Mouse (Mus musculus): Measurements from ENCODE around the gene Pik3ap1. TPM values are rescaled to one million over a fixed set of nuclear protein-coding genes. Genes with fewer than 3 reads are reported as not detected.

Pik3ap1 gene
- polyA plus RNA-seq, 1 experiment from 2014 or later = 2.3 TPM

- WGBS = 77% methylated on average over 4 of the region's 4 CpGs
- Histone ChIP-seq H3K9me3 (ENCODE audit: control insufficient read depth, low read length) (no peaks in the 10 kb centered on the region), H3K4me3 (ENCODE audit: low read length) (no peak overlapping the region), H3K36me3 (ENCODE audit: control insufficient read depth, insufficient read depth, low read length) (no peaks in the 10 kb centered on the region), H3K27me3 (replicated peaks; ENCODE audit: control insufficient read depth, insufficient read depth, low read length) (no peaks in the 10 kb centered on the region), H3K4me1 (ENCODE audit: control insufficient read depth, insufficient read depth, low read depth, low read length) (no peaks in the 10 kb centered on the region), H3K4me2 (ENCODE audit: low read length) (no peak overlapping the region), H3K27ac (ENCODE audit: low read depth, low read length) (no peak overlapping the region), H3K9ac (ENCODE audit: low read depth, low read length) (no peak overlapping the region)
- no peak for ATAC-seq
Observed at GRCm38 (mm10) chr19:41282216-41282615, 102.7 kb downstream of the Pik3ap1 start.

DNA sequence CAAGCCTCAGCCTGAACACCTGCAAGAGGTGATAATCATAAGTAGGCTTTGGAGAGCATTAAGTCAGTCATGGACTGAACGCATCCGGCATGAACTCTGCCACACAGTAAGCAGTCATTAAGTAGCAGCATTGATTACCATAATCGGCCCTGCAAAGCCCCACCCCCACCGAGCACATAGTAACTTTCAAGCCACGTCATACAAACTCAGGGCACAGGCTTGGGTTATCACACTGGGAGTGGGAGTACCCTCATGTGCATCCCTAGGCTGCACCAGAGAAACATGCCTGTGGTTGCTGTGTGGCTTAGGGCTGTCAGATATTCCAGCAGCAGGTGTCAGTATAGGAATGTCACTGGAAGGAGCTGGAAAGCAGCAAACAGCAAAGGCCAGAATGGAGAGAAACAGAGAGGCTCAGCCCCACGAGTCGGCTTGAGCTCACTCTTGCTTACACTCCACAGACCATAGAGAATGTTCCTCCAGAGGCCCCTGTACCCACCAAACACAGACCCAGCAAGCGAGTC, 105.1 kb downstream of the Pik3ap1 start:
- H3K36me3 ChIP-seq (ENCODE audit: control insufficient read depth, insufficient read depth, low read length) = no peaks in the 10 kb centered on the region
- no peaks in the 10 kb centered on the region for H3K9me3 ChIP-seq (ENCODE audit: control insufficient read depth, low read length)
- no peaks in the 10 kb centered on the region for H3K4me1 ChIP-seq (ENCODE audit: control insufficient read depth, insufficient read depth, low read depth, low read length)
- H3K4me3 ChIP-seq (ENCODE audit: low read length) = no peak overlapping the region
- WGBS = 69% methylated on average over 8 of the region's 8 CpGs
- no peak overlapping the region for H3K9ac ChIP-seq (ENCODE audit: low read depth, low read length)
- H3K4me2 ChIP-seq (ENCODE audit: low read length) = no peak overlapping the region
- H3K27me3 ChIP-seq (replicated peaks; ENCODE audit: control insufficient read depth, insufficient read depth, low read length) = no peaks in the 10 kb centered on the region
- H3K27ac ChIP-seq (ENCODE audit: low read depth, low read length) = no peak overlapping the region
- no peak for ATAC-seq

DNA sequence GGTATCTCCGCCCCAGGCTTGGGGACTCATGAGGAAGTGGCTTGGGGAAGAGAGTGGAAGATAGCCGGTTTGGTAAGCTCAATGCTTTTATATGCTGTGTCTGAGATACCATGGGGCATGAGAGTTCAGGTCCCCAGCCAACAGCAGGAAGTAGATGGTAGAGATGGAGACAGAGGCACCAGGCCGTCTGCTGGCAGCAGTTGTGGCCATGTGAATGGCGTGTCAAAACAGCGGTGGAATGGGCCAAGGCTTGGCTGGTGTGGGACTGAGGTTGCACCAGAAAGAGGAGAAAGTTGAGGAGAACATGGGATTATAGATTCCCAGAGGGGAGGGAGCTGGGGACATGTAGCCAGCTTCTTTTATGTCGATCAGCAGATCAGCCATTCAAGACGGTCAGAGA, 106.3 kb downstream of the Pik3ap1 start:
- Histone ChIP-seq H3K36me3 (ENCODE audit: control insufficient read depth, insufficient read depth, low read length) (no peaks in the 10 kb centered on the region), H3K27me3 (replicated peaks; ENCODE audit: control insufficient read depth, insufficient read depth, low read length) (no peaks in the 10 kb centered on the region), H3K9ac (ENCODE audit: low read depth, low read length) (no peak overlapping the region), H3K4me3 (ENCODE audit: low read length) (no peak overlapping the region), H3K27ac (ENCODE audit: low read depth, low read length) (no peak overlapping the region), H3K4me1 (ENCODE audit: control insufficient read depth, insufficient read depth, low read depth, low read length) (no peaks in the 10 kb centered on the region), H3K4me2 (ENCODE audit: low read length) (no peak overlapping the region), H3K9me3 (ENCODE audit: control insufficient read depth, low read length) (no peaks in the 10 kb centered on the region)
- 82% methylated on average over 7 of the region's 7 CpGs for WGBS
- ATAC-seq = no peak

DNA sequence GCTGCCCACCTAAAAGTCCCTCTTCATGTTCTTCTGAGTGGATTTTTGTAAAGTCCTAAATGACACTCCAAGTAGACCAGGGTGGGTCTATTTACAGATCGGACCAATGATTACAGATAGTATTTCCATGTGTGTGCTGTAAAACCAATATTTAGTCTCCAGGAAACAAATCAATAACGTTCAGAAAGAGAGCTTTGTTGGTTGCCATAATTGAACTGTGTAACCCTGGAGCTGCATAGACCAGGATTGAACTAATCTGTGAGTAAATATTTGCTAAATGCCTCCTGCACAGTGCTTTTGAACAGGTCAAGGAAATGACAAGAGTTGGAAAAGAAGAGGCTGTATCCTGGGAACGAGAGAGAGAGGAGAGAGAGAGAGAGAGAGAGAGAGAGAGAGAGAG, 109.3 kb downstream of the Pik3ap1 start:
- Histone ChIP-seq H3K9ac (ENCODE audit: low read depth, low read length) (no peak overlapping the region), H3K4me2 (ENCODE audit: low read length) (no peak overlapping the region), H3K36me3 (ENCODE audit: control insufficient read depth, insufficient read depth, low read length) (no peaks in the 10 kb centered on the region), H3K27ac (ENCODE audit: low read depth, low read length) (no peak overlapping the region), H3K4me1 (ENCODE audit: control insufficient read depth, insufficient read depth, low read depth, low read length) (no peaks in the 10 kb centered on the region), H3K4me3 (ENCODE audit: low read length) (no peak overlapping the region), H3K27me3 (replicated peaks; ENCODE audit: control insufficient read depth, insufficient read depth, low read length) (no peaks in the 10 kb centered on the region), H3K9me3 (ENCODE audit: control insufficient read depth, low read length) (no peaks in the 10 kb centered on the region)
- no peak for ATAC-seq
- whole genome bisulfite sequencing = 62% methylated on average over 3 of the region's 3 CpGs

- 72% methylated on average over 7 of the region's 7 CpGs for WGBS
- H3K4me3 ChIP-seq (ENCODE audit: low read length) = no peak overlapping the region
Observed at GRCm38 (mm10) chr19:41270906-41271305, 114.0 kb downstream of the Pik3ap1 start.

GRCm38 (mm10) chr19:41270151-41270727, 114.7 kb downstream of the Pik3ap1 start:
- H3K4me3 ChIP-seq (ENCODE audit: low read length) = no peak overlapping the region
- ATAC-seq = 0 out of 2 replicates have a peak, but pooled peaks have one; percentile 37
- H3K27me3 ChIP-seq (replicated peaks; ENCODE audit: control insufficient read depth, insufficient read depth, low read length) = no peaks in the 10 kb centered on the region
- H3K36me3 ChIP-seq (ENCODE audit: control insufficient read depth, insufficient read depth, low read length) = no peaks in the 10 kb centered on the region
- H3K9me3 ChIP-seq (ENCODE audit: control insufficient read depth, low read length) = no peaks in the 10 kb centered on the region
- H3K27ac ChIP-seq (ENCODE audit: low read depth, low read length) = no peak overlapping the region
- no peaks in the 10 kb centered on the region for H3K4me1 ChIP-seq (ENCODE audit: control insufficient read depth, insufficient read depth, low read depth, low read length)
- WGBS = 56% methylated on average over 9 of the region's 9 CpGs
- no peak overlapping the region for H3K9ac ChIP-seq (ENCODE audit: low read depth, low read length)
- no peak overlapping the region for H3K4me2 ChIP-seq (ENCODE audit: low read length)

More at GRCm38 (mm10) chr19:41270906-41271305, 114.0 kb downstream of the Pik3ap1 start:
- no peak for ATAC-seq
- Histone ChIP-seq H3K4me2 (ENCODE audit: low read length) (no peak overlapping the region), H3K27me3 (replicated peaks; ENCODE audit: control insufficient read depth, insufficient read depth, low read length) (no peaks in the 10 kb centered on the region), H3K9ac (ENCODE audit: low read depth, low read length) (no peak overlapping the region), H3K4me1 (ENCODE audit: control insufficient read depth, insufficient read depth, low read depth, low read length) (no peaks in the 10 kb centered on the region), H3K36me3 (ENCODE audit: control insufficient read depth, insufficient read depth, low read length) (no peaks in the 10 kb centered on the region), H3K27ac (ENCODE audit: low read depth, low read length) (no peak overlapping the region), H3K9me3 (ENCODE audit: control insufficient read depth, low read length) (no peaks in the 10 kb centered on the region)

GRCm38 (mm10) chr19:41266251-41266901, 118.5 kb downstream of the Pik3ap1 start:
- ATAC-seq = no peak
- Histone ChIP-seq H3K36me3 (ENCODE audit: control insufficient read depth, insufficient read depth, low read length) (no peaks in the 10 kb centered on the region), H3K9ac (ENCODE audit: low read depth, low read length) (no peak overlapping the region), H3K4me1 (ENCODE audit: control insufficient read depth, insufficient read depth, low read depth, low read length) (peaks cover 19% of the 10 kb centered on the region), H3K4me3 (ENCODE audit: low read length) (no peak overlapping the region), H3K27ac (ENCODE audit: low read depth, low read length) (no peak overlapping the region), H3K4me2 (ENCODE audit: low read length) (no peak overlapping the region), H3K9me3 (ENCODE audit: control insufficient read depth, low read length) (no peaks in the 10 kb centered on the region), H3K27me3 (replicated peaks; ENCODE audit: control insufficient read depth, insufficient read depth, low read length) (no peaks in the 10 kb centered on the region)
- WGBS = 60% methylated on average over 8 of the region's 8 CpGs

DNA sequence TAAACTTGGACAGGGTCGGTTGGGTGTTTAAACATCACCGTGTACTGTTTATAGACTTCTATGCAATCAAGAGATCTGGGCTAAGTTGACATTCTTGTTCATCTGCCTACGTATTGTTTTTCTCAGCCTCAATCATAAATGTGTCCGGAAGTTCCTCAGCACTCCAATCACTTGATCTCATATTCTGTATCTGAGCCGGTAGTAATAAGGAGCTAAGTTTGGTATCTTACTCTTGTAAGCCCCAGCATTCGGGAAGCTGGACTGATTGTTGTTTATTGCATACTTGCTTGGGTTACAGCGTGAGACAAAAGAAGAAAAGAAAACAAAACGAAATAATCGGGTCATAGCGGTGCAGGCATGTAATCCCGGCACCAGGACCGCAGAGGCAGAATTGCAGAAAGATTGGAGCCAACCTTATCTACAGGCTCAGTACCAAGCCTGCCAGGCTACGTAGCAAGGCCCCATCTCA, 120.5 kb downstream of the Pik3ap1 start:
- 35% methylated on average over 13 of the region's 13 CpGs for WGBS
- ATAC-seq = no peak

DNA sequence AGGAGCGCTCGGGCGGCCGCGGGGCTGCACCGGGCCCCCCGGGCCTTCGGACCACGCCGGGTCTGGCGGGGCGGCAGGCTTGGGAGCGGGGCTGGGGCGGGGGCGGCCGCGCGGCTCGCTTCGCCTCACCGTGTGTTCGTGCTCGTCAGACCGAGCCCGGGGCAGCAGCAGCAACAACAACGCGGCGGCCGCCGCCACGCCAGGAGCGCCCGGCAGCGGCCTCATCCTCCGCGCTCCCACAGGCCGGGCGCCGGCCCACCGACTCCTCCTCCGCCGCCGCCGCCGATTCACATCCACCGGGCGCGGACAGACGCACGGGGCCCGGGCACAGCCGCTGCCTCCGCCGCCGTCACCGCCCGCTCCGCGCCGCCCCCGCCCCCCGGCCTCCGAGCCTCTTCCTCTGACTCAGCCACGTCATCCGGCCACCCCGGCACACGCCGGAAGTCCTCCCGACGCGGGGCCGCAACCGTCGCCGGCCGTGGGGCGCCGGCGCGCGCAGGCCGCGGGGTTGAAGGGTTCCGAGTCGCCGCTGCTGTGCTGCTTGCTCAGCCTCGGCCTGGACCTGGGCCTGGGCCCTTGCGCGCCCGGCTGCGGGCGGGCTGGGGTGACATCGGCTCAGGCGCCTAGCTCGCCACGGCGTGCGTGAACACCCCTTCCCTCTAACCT, 121.1 kb downstream of the Pik3ap1 start, which contains the start of gene Tm9sf3:
Gene Tm9sf3, minus strand, starts transcription at position 368 of the 666 bp plus-strand sequence.
- peak; percentile 94 for ATAC-seq
- no peaks in the 10 kb centered on the region for H3K9me3 ChIP-seq (ENCODE audit: control insufficient read depth, low read length)
- H3K4me2 ChIP-seq (ENCODE audit: low read length) = peak within 1 kb of the TSS; percentile 85
- peak within 1 kb of the TSS; percentile 92 for H3K4me3 ChIP-seq (ENCODE audit: low read length)
- under 1% methylated on average over 59 of the region's 98 CpGs for WGBS
- H3K9ac ChIP-seq (ENCODE audit: low read depth, low read length) = peak within 1 kb of the TSS; percentile 97
- peaks cover 28% of the 10 kb centered on the region for H3K4me1 ChIP-seq (ENCODE audit: control insufficient read depth, insufficient read depth, low read depth, low read length)
- no peaks in the 10 kb centered on the region for H3K27me3 ChIP-seq (replicated peaks; ENCODE audit: control insufficient read depth, insufficient read depth, low read length)
- H3K27ac ChIP-seq (ENCODE audit: low read depth, low read length) = peak within 1 kb of the TSS; percentile 98
- H3K36me3 ChIP-seq (ENCODE audit: control insufficient read depth, insufficient read depth, low read length) = no peaks in the 10 kb centered on the region

More for the DNA sequence above, 120.5 kb downstream of the Pik3ap1 start:
- peaks cover 28% of the 10 kb centered on the region for H3K4me1 ChIP-seq (ENCODE audit: control insufficient read depth, insufficient read depth, low read depth, low read length)
- no peaks in the 10 kb centered on the region for H3K36me3 ChIP-seq (ENCODE audit: control insufficient read depth, insufficient read depth, low read length)
- peak overlapping the region; percentile 98 for H3K27ac ChIP-seq (ENCODE audit: low read depth, low read length)
- H3K4me2 ChIP-seq (ENCODE audit: low read length) = peak overlapping the region; percentile 85
- peak overlapping the region; percentile 97 for H3K9ac ChIP-seq (ENCODE audit: low read depth, low read length)
- peak overlapping the region; percentile 92 for H3K4me3 ChIP-seq (ENCODE audit: low read length)
- H3K9me3 ChIP-seq (ENCODE audit: control insufficient read depth, low read length) = no peaks in the 10 kb centered on the region
- H3K27me3 ChIP-seq (replicated peaks; ENCODE audit: control insufficient read depth, insufficient read depth, low read length) = no peaks in the 10 kb centered on the region

Measured in hindbrain, embryonic 16.5 days (tissue).